Mouse (Mus musculus): Measurements from ENCODE around the gene Lrch1. TPM values are rescaled to one million over a fixed set of nuclear protein-coding genes. Genes with fewer than 3 reads are reported as not detected.

Lrch1 gene
- polyA plus RNA-seq, 1 experiment from 2014 or later: 12.5 TPM

GRCm38 (mm10) chr14:74882754-74883153, 64.9 kb downstream of the Lrch1 start:
- no peak for ATAC-seq (replicated peaks; ENCODE audit: extremely low read depth, insufficient read depth, low FRiP score)
- Histone ChIP-seq H3K27me3 (ENCODE audit: control insufficient read depth, insufficient read depth, low read length) (no peaks in the 10 kb centered on the region), H3K9ac (ENCODE audit: low read length) (no peak overlapping the region), H3K4me1 (ENCODE audit: control insufficient read depth, insufficient read depth, low read length) (peaks cover 37% of the 10 kb centered on the region), H3K9me3 (replicated peaks; ENCODE audit: control insufficient read depth, low read length) (no peaks in the 10 kb centered on the region), H3K36me3 (ENCODE audit: control insufficient read depth, insufficient read depth) (no peaks in the 10 kb centered on the region), H3K4me3 (ENCODE audit: low read length) (no peak overlapping the region), H3K27ac (ENCODE audit: low read length) (no peak overlapping the region), H3K4me2 (ENCODE audit: low read depth, low read length) (no peak overlapping the region)
- 59% methylated on average over 3 of the region's 3 CpGs for WGBS

DNA sequence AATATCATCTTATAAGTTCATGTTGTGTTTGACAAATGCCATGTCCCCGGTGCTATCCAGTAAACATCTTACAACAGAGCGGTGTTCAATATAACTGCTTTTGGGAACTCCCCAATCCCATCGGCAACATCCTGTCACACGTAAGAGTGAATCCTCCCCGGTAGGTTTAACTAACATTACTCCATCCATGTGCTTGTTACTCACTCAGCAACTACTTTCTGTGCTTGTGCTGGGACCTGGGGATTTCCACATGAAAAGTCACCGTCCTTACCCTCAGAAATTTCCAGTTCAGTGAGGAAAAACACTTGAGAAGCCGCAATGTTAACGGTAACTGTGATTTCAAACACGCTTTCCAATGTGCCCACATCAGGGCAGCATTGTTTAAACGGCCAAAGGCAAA, 66.8 kb downstream of the Lrch1 start:
- no peak overlapping the region for H3K4me3 ChIP-seq (ENCODE audit: low read length)
- 86% methylated on average over 10 of the region's 10 CpGs for WGBS
- no peaks in the 10 kb centered on the region for H3K9me3 ChIP-seq (replicated peaks; ENCODE audit: control insufficient read depth, low read length)
- no peak overlapping the region for H3K9ac ChIP-seq (ENCODE audit: low read length)
- no peaks in the 10 kb centered on the region for H3K36me3 ChIP-seq (ENCODE audit: control insufficient read depth, insufficient read depth)
- ATAC-seq (replicated peaks; ENCODE audit: extremely low read depth, insufficient read depth, low FRiP score): no peak
- H3K4me1 ChIP-seq (ENCODE audit: control insufficient read depth, insufficient read depth, low read length): peaks cover 45% of the 10 kb centered on the region
- H3K4me2 ChIP-seq (ENCODE audit: low read depth, low read length): no peak overlapping the region
- H3K27ac ChIP-seq (ENCODE audit: low read length): no peak overlapping the region
- no peaks in the 10 kb centered on the region for H3K27me3 ChIP-seq (ENCODE audit: control insufficient read depth, insufficient read depth, low read length)

GRCm38 (mm10) chr14:74879480-74879879, 68.2 kb downstream of the Lrch1 start:
- 70% methylated on average over 8 of the region's 10 CpGs for WGBS
- H3K4me1 ChIP-seq (ENCODE audit: control insufficient read depth, insufficient read depth, low read length): peaks cover 36% of the 10 kb centered on the region
- ATAC-seq (replicated peaks; ENCODE audit: extremely low read depth, insufficient read depth, low FRiP score): no peak
- H3K9ac ChIP-seq (ENCODE audit: low read length): no peak overlapping the region
- H3K4me3 ChIP-seq (ENCODE audit: low read length): no peak overlapping the region
- H3K9me3 ChIP-seq (replicated peaks; ENCODE audit: control insufficient read depth, low read length): no peaks in the 10 kb centered on the region
- no peaks in the 10 kb centered on the region for H3K27me3 ChIP-seq (ENCODE audit: control insufficient read depth, insufficient read depth, low read length)
- no peak overlapping the region for H3K4me2 ChIP-seq (ENCODE audit: low read depth, low read length)
- H3K36me3 ChIP-seq (ENCODE audit: control insufficient read depth, insufficient read depth): no peaks in the 10 kb centered on the region
- H3K27ac ChIP-seq (ENCODE audit: low read length): no peak overlapping the region

- Histone ChIP-seq H3K9me3 (replicated peaks; ENCODE audit: control insufficient read depth, low read length) (no peaks in the 10 kb centered on the region), H3K27me3 (ENCODE audit: control insufficient read depth, insufficient read depth, low read length) (no peaks in the 10 kb centered on the region), H3K36me3 (ENCODE audit: control insufficient read depth, insufficient read depth) (no peaks in the 10 kb centered on the region), H3K4me2 (ENCODE audit: low read depth, low read length) (no peak overlapping the region), H3K4me3 (ENCODE audit: low read length) (no peak overlapping the region), H3K27ac (ENCODE audit: low read length) (peak overlapping the region; percentile 40), H3K9ac (ENCODE audit: low read length) (peak overlapping the region; percentile 21; the same call in 1 of the 2 replicates), H3K4me1 (ENCODE audit: control insufficient read depth, insufficient read depth, low read length) (peaks cover 23% of the 10 kb centered on the region)
- ATAC-seq (replicated peaks; ENCODE audit: extremely low read depth, insufficient read depth, low FRiP score): 0 out of 2 replicates have a peak, but pooled peaks have one; percentile 43
- WGBS: 31% methylated on average over 5 of the region's 5 CpGs
Measured at GRCm38 (mm10) chr14:74877287-74877686, 70.4 kb downstream of the Lrch1 start.

DNA sequence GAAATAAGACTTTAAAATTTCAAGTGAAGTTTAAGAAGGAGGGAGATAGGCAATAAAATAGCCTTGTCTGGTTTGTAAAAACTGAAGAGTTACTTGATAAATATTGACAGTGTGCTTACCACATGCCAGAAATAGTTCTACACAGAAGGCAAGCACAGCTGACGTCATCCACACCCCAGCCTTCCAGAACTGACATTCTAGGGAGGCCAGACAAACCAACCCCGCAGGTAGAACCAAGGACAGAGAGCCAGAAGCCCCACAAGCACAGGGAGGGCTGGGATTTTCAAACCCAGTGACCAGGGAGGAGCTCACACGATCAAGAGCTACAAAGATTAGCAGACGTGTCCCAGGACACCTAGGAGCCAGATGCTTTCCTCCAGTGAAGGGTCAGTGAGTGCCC, 76.5 kb downstream of the Lrch1 start:
- Histone ChIP-seq H3K36me3 (ENCODE audit: control insufficient read depth, insufficient read depth) (no peaks in the 10 kb centered on the region), H3K9me3 (replicated peaks; ENCODE audit: control insufficient read depth, low read length) (no peaks in the 10 kb centered on the region), H3K4me2 (ENCODE audit: low read depth, low read length) (peak overlapping the region; percentile 35), H3K27me3 (ENCODE audit: control insufficient read depth, insufficient read depth, low read length) (no peaks in the 10 kb centered on the region), H3K4me1 (ENCODE audit: control insufficient read depth, insufficient read depth, low read length) (peaks cover 53% of the 10 kb centered on the region), H3K4me3 (ENCODE audit: low read length) (no peak overlapping the region), H3K27ac (ENCODE audit: low read length) (peak overlapping the region; percentile 85), H3K9ac (ENCODE audit: low read length) (peak overlapping the region; percentile 43; the same call in 1 of the 2 replicates)
- ATAC-seq (replicated peaks; ENCODE audit: extremely low read depth, insufficient read depth, low FRiP score): no peak; the same call in 1 of the 2 replicates
- WGBS: 25% methylated on average over 4 of the region's 4 CpGs

- Histone ChIP-seq H3K4me2 (ENCODE audit: low read depth, low read length) (no peak overlapping the region), H3K4me1 (ENCODE audit: control insufficient read depth, insufficient read depth, low read length) (peaks cover 68% of the 10 kb centered on the region), H3K9me3 (replicated peaks; ENCODE audit: control insufficient read depth, low read length) (no peaks in the 10 kb centered on the region), H3K9ac (ENCODE audit: low read length) (no peak overlapping the region), H3K27ac (ENCODE audit: low read length) (peak overlapping the region; percentile 61; the same call in 1 of the 2 replicates), H3K27me3 (ENCODE audit: control insufficient read depth, insufficient read depth, low read length) (no peaks in the 10 kb centered on the region), H3K4me3 (ENCODE audit: low read length) (no peak overlapping the region), H3K36me3 (ENCODE audit: control insufficient read depth, insufficient read depth) (no peaks in the 10 kb centered on the region)
- 57% methylated on average over 4 of the region's 4 CpGs for WGBS
- ATAC-seq (replicated peaks; ENCODE audit: extremely low read depth, insufficient read depth, low FRiP score): no peak
Measured at GRCm38 (mm10) chr14:74868902-74869230, 78.8 kb downstream of the Lrch1 start.

GRCm38 (mm10) chr14:74868188-74868901, 79.3 kb downstream of the Lrch1 start:
- Histone ChIP-seq H3K4me3 (ENCODE audit: low read length) (no peak overlapping the region), H3K27ac (ENCODE audit: low read length) (peak overlapping the region; percentile 78), H3K9me3 (replicated peaks; ENCODE audit: control insufficient read depth, low read length) (no peaks in the 10 kb centered on the region), H3K36me3 (ENCODE audit: control insufficient read depth, insufficient read depth) (no peaks in the 10 kb centered on the region), H3K27me3 (ENCODE audit: control insufficient read depth, insufficient read depth, low read length) (no peaks in the 10 kb centered on the region), H3K4me1 (ENCODE audit: control insufficient read depth, insufficient read depth, low read length) (peaks cover 65% of the 10 kb centered on the region), H3K4me2 (ENCODE audit: low read depth, low read length) (peak overlapping the region; percentile 42), H3K9ac (ENCODE audit: low read length) (no peak overlapping the region)
- 43% methylated on average over 2 of the region's 2 CpGs for WGBS
- 0 out of 2 replicates have a peak, but pooled peaks have one; percentile 30 for ATAC-seq (replicated peaks; ENCODE audit: extremely low read depth, insufficient read depth, low FRiP score)

DNA sequence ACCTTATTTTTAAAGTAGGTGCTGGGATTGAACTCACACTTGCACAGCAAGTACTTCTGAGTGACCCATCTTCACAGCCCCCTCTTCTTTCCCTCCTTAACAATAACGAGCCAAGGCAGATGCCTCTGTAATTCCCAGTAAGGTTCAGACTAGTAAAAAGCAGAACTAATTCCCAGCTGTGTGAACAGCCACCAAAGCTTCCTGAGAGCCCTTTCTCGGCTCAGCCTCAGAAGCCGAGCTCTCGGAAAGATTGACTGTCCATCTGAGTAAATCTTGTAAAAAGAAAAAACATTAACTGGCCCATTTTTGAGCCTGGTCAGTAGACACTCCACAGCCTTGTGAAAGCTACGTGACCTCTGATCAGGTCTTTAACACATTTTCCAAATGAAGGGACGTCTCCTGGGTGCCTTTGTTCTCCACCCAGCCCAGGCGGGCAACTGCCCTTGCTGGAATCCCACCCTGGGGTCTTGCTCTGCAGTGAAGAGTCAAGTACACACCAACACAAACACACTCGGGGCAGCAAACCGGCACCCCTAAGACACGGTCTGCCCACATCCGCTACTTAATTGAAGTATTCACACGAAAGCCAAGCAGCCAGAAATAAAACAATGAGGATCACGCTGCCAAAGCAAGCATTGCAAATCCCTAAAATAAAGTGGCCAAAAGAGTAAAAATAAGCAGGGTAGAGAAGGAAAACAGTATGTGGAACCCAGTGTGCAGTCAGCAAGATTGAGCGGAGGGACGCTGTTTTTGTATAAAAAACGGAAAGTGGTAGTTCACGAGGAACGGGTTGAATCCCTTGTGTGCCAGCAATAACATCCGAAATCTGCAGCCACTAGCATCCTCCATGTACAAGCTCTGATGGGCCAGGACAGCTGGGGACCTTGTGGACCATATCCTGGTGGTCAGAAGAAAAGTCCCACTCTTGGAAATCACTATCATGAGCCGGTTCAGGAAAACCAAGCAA, 80.3 kb downstream of the Lrch1 start:
- Histone ChIP-seq H3K4me1 (ENCODE audit: control insufficient read depth, insufficient read depth, low read length) (peaks cover 63% of the 10 kb centered on the region), H3K9me3 (replicated peaks; ENCODE audit: control insufficient read depth, low read length) (no peaks in the 10 kb centered on the region), H3K4me3 (ENCODE audit: low read length) (peak overlapping the region; percentile 5; the same call in 1 of the 2 replicates), H3K9ac (ENCODE audit: low read length) (peak overlapping the region; percentile 24), H3K36me3 (ENCODE audit: control insufficient read depth, insufficient read depth) (no peaks in the 10 kb centered on the region), H3K4me2 (ENCODE audit: low read depth, low read length) (peak overlapping the region; percentile 42), H3K27ac (ENCODE audit: low read length) (peak overlapping the region; percentile 78), H3K27me3 (ENCODE audit: control insufficient read depth, insufficient read depth, low read length) (no peaks in the 10 kb centered on the region)
- WGBS: 52% methylated on average over 20 of the region's 20 CpGs
- no peak; the same call in 1 of the 2 replicates for ATAC-seq (replicated peaks; ENCODE audit: extremely low read depth, insufficient read depth, low FRiP score)

DNA sequence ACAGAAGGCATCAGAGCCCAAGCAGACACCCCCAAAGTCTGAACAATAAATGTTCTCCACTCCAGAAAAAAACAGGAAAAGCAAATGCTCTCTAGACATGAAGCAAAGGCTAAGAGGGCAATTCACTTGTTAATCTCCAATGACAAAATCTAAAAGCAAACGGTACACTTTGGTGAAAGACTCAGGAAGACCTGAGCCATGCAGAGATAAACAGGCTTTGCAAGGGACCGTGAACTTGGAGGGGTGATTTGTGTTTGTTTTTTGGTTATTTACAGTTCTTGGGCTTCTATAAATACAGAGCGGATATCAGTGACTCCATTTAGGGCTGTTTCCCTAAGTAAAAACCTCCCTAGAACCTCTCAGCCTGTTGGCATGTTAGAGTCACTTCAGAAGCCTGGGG, 81.9 kb downstream of the Lrch1 start:
- H3K4me1 ChIP-seq (ENCODE audit: control insufficient read depth, insufficient read depth, low read length): peaks cover 53% of the 10 kb centered on the region
- H3K4me3 ChIP-seq (ENCODE audit: low read length): no peak overlapping the region
- 0 out of 2 replicates have a peak overlapping the region, but pooled peaks have one; percentile 41 for H3K27ac ChIP-seq (ENCODE audit: low read length)
- no peak overlapping the region for H3K9ac ChIP-seq (ENCODE audit: low read length)
- no peaks in the 10 kb centered on the region for H3K9me3 ChIP-seq (replicated peaks; ENCODE audit: control insufficient read depth, low read length)
- H3K36me3 ChIP-seq (ENCODE audit: control insufficient read depth, insufficient read depth): no peaks in the 10 kb centered on the region
- ATAC-seq (replicated peaks; ENCODE audit: extremely low read depth, insufficient read depth, low FRiP score): no peak
- no peak overlapping the region for H3K4me2 ChIP-seq (ENCODE audit: low read depth, low read length)
- H3K27me3 ChIP-seq (ENCODE audit: control insufficient read depth, insufficient read depth, low read length): no peaks in the 10 kb centered on the region
- WGBS: 45% methylated on average over 3 of the region's 3 CpGs
